Mouse (Mus musculus): Measurements from ENCODE around the gene Ccdc73. TPM values are rescaled to one million over a fixed set of nuclear protein-coding genes. Genes with fewer than 3 reads are reported as not detected.
"Not testable (repeated sequence)": the region's sequence is repeated elsewhere in the genome, so short reads cannot be mapped to it uniquely, and the experiment has no call there.

Gene Ccdc73
- polyA plus RNA-seq (2015; fragmentation: Nextera tagmentation; extraction: Ambion mirVana), result 6.7 and 7.9 TPM in 2 replicates

DNA sequence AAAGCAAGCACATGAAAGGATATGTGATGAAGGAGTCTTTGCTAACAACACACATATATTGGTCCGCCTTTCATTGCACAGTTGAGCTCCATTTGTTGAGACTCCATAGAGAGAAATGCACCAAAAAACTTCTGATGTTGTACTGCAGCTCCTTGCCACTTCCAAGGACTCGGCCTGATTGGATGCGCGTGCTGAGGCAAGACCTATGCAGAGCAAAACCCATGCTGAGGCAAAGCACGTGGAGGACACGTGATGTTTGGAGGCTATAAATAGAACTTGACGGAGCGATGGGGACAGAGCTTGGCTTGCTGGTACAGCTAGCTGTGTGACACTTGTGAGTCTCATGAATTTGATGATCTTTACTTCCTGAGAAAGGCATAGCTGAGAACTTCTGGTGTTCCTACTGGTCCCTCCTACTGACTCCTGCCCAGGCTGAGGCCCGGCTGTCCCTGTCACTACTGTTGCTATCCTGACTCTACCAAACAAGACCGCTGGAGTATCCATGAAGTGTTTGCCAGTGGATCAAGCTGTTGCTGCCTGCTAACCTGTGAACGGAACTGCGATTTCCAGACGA is at the start of gene Ccdc73:
Ccdc73 (plus strand) TSS at position 524 of the 574 bp plus-strand sequence.
- no peak for ATAC-seq (ENCODE audit: low FRiP score)
- Histone ChIP-seq H3K27me3 (replicated peaks) (no peaks in the 10 kb centered on the region), H3K4me1 (no peaks in the 10 kb centered on the region), H3K9me3 (replicated peaks) (no peaks in the 10 kb centered on the region), H3K4me3 (replicated peaks) (no peak within 1 kb of the TSS), H3K9ac (replicated peaks) (no peak within 1 kb of the TSS), H3K27ac (replicated peaks) (no peak within 1 kb of the TSS), H3K36me3 (no peaks in the 10 kb centered on the region), H3K4me2 (no peak within 1 kb of the TSS)
- WGBS, result 90% methylated on average over 13 of the region's 13 CpGs

GRCm38 (mm10) chr2:104818763-104819162 is 48.8 kb upstream of the Ccdc73 start:
- WGBS, result 93% methylated on average over 3 of the region's 3 CpGs
- not testable (repeated sequence) for H3K27me3 ChIP-seq (replicated peaks); H3K9ac ChIP-seq (replicated peaks); H3K36me3 ChIP-seq; ATAC-seq (ENCODE audit: low FRiP score); H3K9me3 ChIP-seq (replicated peaks); H3K27ac ChIP-seq (replicated peaks); H3K4me2 ChIP-seq; H3K4me3 ChIP-seq (replicated peaks)
- H3K4me1 ChIP-seq, result peaks cover 24% of the 10 kb centered on the region

GRCm38 (mm10) chr2:104826191-104826590 is 41.4 kb upstream of the Ccdc73 start:
- Histone ChIP-seq H3K9me3 (replicated peaks) (no peaks in the 10 kb centered on the region), H3K36me3 (no peaks in the 10 kb centered on the region), H3K9ac (replicated peaks) (no peak overlapping the region), H3K4me3 (replicated peaks) (no peak overlapping the region), H3K27me3 (replicated peaks) (no peaks in the 10 kb centered on the region), H3K4me2 (no peak overlapping the region), H3K27ac (replicated peaks) (no peak overlapping the region), H3K4me1 (no peaks in the 10 kb centered on the region)
- 92% methylated on average over 4 of the region's 4 CpGs for WGBS
- ATAC-seq (ENCODE audit: low FRiP score), result no peak

DNA sequence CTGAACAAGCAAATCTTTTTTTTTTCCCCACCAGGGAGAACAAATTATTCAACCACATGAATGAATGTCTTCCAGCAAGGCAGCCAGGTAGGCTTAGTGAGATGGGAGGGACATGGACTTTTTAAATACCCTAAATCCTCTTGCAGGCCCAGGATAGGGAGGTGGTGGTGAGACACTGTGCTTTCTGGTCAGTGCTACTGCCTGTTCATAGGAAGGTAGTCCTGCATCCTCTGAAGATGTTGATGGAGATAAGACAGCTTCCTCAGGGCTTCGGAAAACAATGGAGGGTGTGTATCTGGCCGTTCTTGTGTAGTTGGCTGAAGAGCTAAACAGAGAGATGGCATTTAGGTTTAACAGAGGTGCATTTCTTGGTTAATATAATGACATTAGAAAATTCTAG is 35.1 kb upstream of the Ccdc73 start:
- no peaks in the 10 kb centered on the region for H3K27me3 ChIP-seq (replicated peaks)
- H3K4me3 ChIP-seq (replicated peaks), result no peak overlapping the region
- H3K36me3 ChIP-seq, result no peaks in the 10 kb centered on the region
- no peaks in the 10 kb centered on the region for H3K4me1 ChIP-seq
- H3K4me2 ChIP-seq, result no peak overlapping the region
- no peak for ATAC-seq (ENCODE audit: low FRiP score)
- H3K27ac ChIP-seq (replicated peaks), result no peak overlapping the region
- no peaks in the 10 kb centered on the region for H3K9me3 ChIP-seq (replicated peaks)
- 93% methylated on average over 2 of the region's 2 CpGs for WGBS
- H3K9ac ChIP-seq (replicated peaks), result no peak overlapping the region

DNA sequence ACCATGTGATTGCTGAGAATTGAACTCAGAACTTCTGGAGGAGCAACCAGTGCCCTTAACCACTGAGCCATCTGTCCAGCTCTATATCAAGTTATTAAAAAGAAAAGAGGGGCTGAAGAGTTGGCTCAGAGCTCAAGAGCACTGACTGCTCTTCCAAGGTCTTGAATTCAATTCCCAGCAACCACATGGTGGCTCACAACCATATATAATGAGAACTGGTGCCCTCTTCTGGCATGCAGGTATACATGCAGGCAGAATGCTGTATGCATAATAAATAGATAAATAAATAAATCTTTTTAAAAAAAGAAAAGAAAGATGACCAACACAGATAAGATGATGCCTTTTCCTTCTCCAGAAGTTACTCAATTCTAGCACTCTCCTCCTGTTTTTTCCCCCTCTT is 26.6 kb upstream of the Ccdc73 start:
- H3K27ac ChIP-seq (replicated peaks), result no peak overlapping the region
- ATAC-seq (ENCODE audit: low FRiP score), result no peak
- H3K4me2 ChIP-seq, result no peak overlapping the region
- no peak overlapping the region for H3K9ac ChIP-seq (replicated peaks)
- H3K9me3 ChIP-seq (replicated peaks), result no peaks in the 10 kb centered on the region
- H3K4me3 ChIP-seq (replicated peaks), result no peak overlapping the region
- H3K4me1 ChIP-seq, result no peaks in the 10 kb centered on the region
- no peaks in the 10 kb centered on the region for H3K27me3 ChIP-seq (replicated peaks)
- no peaks in the 10 kb centered on the region for H3K36me3 ChIP-seq

GRCm38 (mm10) chr2:104841736-104842135 is 25.9 kb upstream of the Ccdc73 start:
- WGBS, result 85% methylated on average over 7 of the region's 7 CpGs
- no peak overlapping the region for H3K4me3 ChIP-seq (replicated peaks)
- H3K9me3 ChIP-seq (replicated peaks), result no peaks in the 10 kb centered on the region
- H3K9ac ChIP-seq (replicated peaks), result no peak overlapping the region
- no peaks in the 10 kb centered on the region for H3K4me1 ChIP-seq
- H3K27me3 ChIP-seq (replicated peaks), result no peaks in the 10 kb centered on the region
- no peaks in the 10 kb centered on the region for H3K36me3 ChIP-seq
- no peak for ATAC-seq (ENCODE audit: low FRiP score)
- no peak overlapping the region for H3K27ac ChIP-seq (replicated peaks)
- no peak overlapping the region for H3K4me2 ChIP-seq

DNA sequence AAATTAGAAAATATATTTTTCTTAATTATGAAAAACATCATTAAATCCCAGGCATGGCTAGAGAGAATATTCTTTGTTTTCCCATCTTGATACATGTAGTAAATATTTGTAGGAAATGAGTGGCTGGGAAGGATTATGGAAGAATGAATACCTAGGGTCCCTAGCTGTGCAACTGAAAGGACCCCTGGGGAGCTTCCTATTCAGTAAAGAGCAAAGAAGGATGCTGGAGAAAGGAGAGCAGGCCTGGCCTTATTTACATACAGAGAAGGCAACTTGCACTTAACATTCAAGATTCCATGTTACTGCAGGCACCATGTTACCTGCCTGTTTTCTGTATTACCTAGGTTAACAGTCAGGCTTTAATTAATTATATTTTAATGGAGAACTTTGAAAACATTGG is 25.0 kb upstream of the Ccdc73 start:
- H3K4me3 ChIP-seq (replicated peaks), result no peak overlapping the region
- H3K36me3 ChIP-seq, result no peaks in the 10 kb centered on the region
- no peaks in the 10 kb centered on the region for H3K27me3 ChIP-seq (replicated peaks)
- no peak overlapping the region for H3K9ac ChIP-seq (replicated peaks)
- H3K4me1 ChIP-seq, result no peaks in the 10 kb centered on the region
- ATAC-seq (ENCODE audit: low FRiP score), result no peak
- H3K27ac ChIP-seq (replicated peaks), result no peak overlapping the region
- H3K9me3 ChIP-seq (replicated peaks), result no peaks in the 10 kb centered on the region
- H3K4me2 ChIP-seq, result no peak overlapping the region

DNA sequence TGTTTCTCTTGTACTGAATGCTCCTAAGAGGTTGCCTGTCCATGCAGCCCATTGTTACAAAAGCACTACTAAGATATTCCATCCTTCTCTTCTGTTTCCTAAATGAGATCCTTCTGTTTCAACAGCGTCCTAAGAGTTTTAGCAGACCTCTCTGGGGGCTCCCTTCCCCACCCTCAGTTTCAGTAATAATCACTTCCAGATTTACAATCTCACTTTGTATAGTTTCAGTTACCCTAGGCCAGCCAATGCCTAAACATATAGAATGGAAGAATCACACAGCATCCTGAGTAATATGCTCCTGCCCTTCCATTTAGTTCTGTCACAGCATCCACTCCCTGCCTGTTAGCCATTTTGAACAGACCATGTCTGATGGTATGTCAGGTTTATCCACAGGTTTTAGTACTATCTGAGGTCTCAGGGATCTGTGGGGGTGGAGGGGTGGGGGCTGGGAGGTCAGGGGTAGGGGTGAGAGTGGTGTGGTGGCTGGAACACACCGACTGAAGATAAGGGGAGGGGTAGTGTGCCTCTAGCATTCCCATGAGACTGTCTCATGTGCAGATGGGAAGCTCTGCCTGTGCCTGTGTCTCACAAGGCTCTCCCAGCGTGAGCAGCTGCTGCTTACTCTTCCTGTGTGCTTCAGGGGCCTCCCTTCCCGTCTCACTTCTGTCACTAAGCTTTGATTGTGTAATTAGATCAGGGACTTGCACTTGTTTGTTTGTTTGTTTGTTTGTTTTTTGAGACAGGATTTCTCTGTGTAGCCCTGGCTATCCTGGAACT is 20.8 kb upstream of the Ccdc73 start:
- H3K9me3 ChIP-seq (replicated peaks), result no peaks in the 10 kb centered on the region
- H3K27ac ChIP-seq (replicated peaks), result no peak overlapping the region
- H3K4me3 ChIP-seq (replicated peaks), result no peak overlapping the region
- WGBS, result 33% methylated on average over 4 of the region's 4 CpGs
- no peak for ATAC-seq (ENCODE audit: low FRiP score)
- no peak overlapping the region for H3K9ac ChIP-seq (replicated peaks)
- H3K27me3 ChIP-seq (replicated peaks), result peaks cover 9% of the 10 kb centered on the region
- H3K4me1 ChIP-seq, result peaks cover 10% of the 10 kb centered on the region
- no peaks in the 10 kb centered on the region for H3K36me3 ChIP-seq
- no peak overlapping the region for H3K4me2 ChIP-seq

GRCm38 (mm10) chr2:104847645-104848044 is 20.0 kb upstream of the Ccdc73 start:
- Histone ChIP-seq H3K27me3 (replicated peaks) (peaks cover 9% of the 10 kb centered on the region), H3K9ac (replicated peaks) (no peak overlapping the region), H3K36me3 (no peaks in the 10 kb centered on the region), H3K4me1 (peaks cover 10% of the 10 kb centered on the region), H3K9me3 (replicated peaks) (no peaks in the 10 kb centered on the region), H3K4me2 (no peak overlapping the region), H3K27ac (replicated peaks) (no peak overlapping the region), H3K4me3 (replicated peaks) (no peak overlapping the region)
- WGBS, result 55% methylated on average over 2 of the region's 2 CpGs
- ATAC-seq (ENCODE audit: low FRiP score), result no peak

DNA sequence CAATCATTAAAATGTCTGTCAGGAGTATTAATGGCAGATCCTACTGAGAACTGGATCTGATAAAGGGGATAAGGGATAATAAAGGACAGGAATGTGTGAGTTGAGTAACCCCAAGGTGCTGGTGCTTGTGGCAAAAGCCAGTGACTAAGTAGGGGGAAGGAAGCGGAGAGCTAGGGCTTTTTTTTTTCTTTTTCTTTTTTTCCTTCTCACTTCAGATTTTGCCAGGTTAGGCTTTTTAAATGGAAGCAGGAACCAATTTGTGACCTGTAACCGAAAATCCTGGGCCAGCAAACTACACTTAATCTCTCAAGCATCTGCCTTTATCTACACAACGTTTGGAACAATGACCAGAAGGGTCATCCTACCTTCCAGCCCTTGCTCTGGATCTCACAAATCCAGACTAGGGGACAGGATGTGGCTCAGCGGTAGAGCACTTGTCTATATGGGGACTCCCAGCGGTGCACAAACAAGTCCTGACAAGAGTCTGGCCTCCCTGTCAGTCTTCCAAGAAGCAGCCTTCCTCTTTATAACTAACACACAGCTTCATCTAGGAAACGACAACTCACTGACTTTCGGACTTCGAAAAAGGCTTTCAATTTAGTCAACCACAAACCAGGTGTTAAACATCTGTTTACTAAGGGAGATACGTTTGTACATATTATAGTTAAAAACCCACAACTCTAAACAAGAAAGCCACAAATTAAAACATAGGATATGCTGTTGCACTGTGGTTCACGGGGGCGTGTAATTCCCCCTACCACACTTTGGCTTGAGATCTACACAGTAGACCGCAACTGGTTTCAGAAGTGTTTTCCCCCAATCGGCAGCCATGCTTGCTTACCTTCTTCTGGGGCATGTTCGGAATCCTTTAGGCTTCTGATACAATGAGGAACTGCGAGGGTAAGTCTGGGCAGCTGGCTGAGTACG is 19.1 kb upstream of the Ccdc73 start:
- no peaks in the 10 kb centered on the region for H3K9me3 ChIP-seq (replicated peaks)
- H3K4me1 ChIP-seq, result peaks cover 10% of the 10 kb centered on the region
- ATAC-seq (ENCODE audit: low FRiP score), result no peak
- H3K27ac ChIP-seq (replicated peaks), result no peak overlapping the region
- H3K27me3 ChIP-seq (replicated peaks), result peaks cover 9% of the 10 kb centered on the region
- H3K4me3 ChIP-seq (replicated peaks), result peak overlapping the region; percentile 59; the same call in 1 of the 2 replicates
- H3K36me3 ChIP-seq, result no peaks in the 10 kb centered on the region
- peak overlapping the region; percentile 99 for H3K4me2 ChIP-seq
- peak overlapping the region; percentile 59 for H3K9ac ChIP-seq (replicated peaks)
- WGBS, result 39% methylated on average over 16 of the region's 16 CpGs

- ATAC-seq (ENCODE audit: low FRiP score), result peak; percentile 66; the same call in 1 of the 2 replicates
- peak within 1 kb of the TSS; percentile 59 for H3K4me3 ChIP-seq (replicated peaks)
- H3K4me2 ChIP-seq, result peak within 1 kb of the TSS; percentile 99
- under 1% methylated on average over 62 of the region's 62 CpGs for WGBS
- H3K9me3 ChIP-seq (replicated peaks), result no peaks in the 10 kb centered on the region
- H3K4me1 ChIP-seq, result peaks cover 10% of the 10 kb centered on the region
- H3K27me3 ChIP-seq (replicated peaks), result peaks cover 9% of the 10 kb centered on the region
- H3K27ac ChIP-seq (replicated peaks), result no peak within 1 kb of the TSS
- peak within 1 kb of the TSS; percentile 59 for H3K9ac ChIP-seq (replicated peaks)
- H3K36me3 ChIP-seq, result no peaks in the 10 kb centered on the region
Observed at GRCm38 (mm10) chr2:104849276-104849990, 18.2 kb upstream of the Ccdc73 start, which contains the start of gene Prrg4. Gene Prrg4 (minus strand): TSS chr2:104849876.
